Mouse (Mus musculus): ENCODE data around the gene Gse1. TPM values are rescaled to one million over a fixed set of nuclear protein-coding genes. Genes with fewer than 3 reads are reported as not detected.

The Gse1 gene
- polyA plus RNA-seq, 1 experiment: 57.1 TPM

DNA sequence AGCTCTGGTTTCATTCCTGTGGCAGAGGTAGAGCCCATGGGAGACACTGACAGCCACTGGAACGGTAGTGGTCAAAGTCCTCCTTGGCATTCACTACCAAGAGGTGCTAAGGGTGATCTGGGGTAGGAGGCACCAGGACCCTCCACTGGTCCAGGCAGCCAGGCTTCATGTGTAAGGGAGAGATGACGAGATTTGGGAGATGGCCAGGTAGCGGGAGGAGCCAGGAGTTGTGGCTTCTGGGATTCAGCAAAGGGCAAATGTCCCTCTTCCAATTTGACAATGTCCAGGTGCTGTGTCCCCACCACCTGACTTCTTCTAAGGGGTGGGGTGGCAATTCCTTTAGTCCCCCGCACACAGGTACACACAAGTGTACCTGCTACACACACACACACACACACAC is 184.1 kb downstream of the Gse1 start:
- DNase-seq (ENCODE audit: extremely low spot score in 1 of 2, low spot score in 1 of 2): no peak

DNA sequence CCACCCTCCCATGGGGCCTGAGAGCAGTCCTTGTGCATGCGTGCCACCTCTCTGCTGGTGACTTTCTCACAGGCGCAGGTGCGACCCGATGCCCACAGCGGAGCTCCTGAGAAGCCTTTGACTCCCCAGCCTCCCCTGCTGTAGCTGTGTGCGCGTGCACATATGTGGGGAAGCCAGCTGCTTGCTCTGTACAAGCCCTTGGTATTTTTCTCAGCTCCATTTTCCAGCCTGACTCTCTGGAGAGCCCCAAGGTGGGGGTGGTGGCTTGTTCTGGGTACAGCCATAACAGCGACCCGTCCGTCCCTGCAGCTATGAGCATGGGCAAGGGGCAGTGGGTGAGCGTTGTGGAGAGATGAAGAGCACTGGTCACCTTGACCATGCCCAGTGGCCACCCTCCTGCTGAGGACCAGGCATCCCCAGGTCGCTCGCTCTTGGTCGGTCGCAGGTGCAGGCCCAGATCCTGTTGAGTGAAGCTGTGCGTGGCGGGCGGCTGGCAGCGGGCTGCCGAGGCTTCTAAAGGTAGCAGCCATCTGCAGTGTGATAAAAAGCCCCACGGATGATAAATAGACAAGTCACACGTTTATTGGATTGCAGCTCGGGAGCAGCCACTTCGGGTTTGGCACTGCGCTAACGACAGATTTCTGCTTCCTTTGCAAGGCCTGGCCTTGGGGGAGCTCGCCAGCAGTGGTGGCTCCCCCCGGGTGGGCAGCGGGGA is 184.8 kb downstream of the Gse1 start:
- DNase-seq (ENCODE audit: extremely low spot score in 1 of 2, low spot score in 1 of 2): peak; percentile 50 to 76

- no peak for DNase-seq (ENCODE audit: extremely low spot score in 1 of 2, low spot score in 1 of 2)
These were observed 185.4 kb downstream of the Gse1 start for GRCm38 (mm10) chr8:120413626-120413988.

- DNase-seq (ENCODE audit: extremely low spot score in 1 of 2, low spot score in 1 of 2): no peak
These were observed 186.0 kb downstream of the Gse1 start for GRCm38 (mm10) chr8:120414216-120414615.

GRCm38 (mm10) chr8:120415474-120415873 is 187.2 kb downstream of the Gse1 start:
- no peak for DNase-seq (ENCODE audit: extremely low spot score in 1 of 2, low spot score in 1 of 2)

GRCm38 (mm10) chr8:120416173-120416521 is 187.9 kb downstream of the Gse1 start:
- no peak for DNase-seq (ENCODE audit: extremely low spot score in 1 of 2, low spot score in 1 of 2)

- DNase-seq (ENCODE audit: extremely low spot score in 1 of 2, low spot score in 1 of 2): peak; percentile 53 to 59
These were observed 188.5 kb downstream of the Gse1 start for GRCm38 (mm10) chr8:120416522-120417394.

DNA sequence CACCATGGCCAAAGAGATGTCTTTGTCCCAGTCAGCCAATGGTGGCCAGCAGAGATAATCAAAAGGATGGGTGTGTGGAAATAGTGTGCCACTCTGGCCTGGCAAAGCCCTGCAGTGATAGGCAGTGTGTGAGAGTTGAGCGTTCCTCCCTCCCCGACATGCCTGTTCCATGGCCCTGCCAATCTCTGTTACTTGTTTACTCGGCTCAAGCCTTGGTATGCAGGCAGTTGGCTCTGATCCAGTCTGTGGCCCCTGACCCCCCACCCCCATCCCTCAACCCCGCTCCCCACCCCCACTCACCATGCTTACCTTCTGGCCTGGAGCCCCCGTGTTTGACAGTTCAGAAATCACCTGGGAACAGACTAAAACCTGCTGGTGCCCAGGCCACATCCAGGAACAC is 189.9 kb downstream of the Gse1 start:
- DNase-seq (ENCODE audit: extremely low spot score in 1 of 2, low spot score in 1 of 2): no peak

GRCm38 (mm10) chr8:120419675-120420074 is 191.4 kb downstream of the Gse1 start:
- DNase-seq (ENCODE audit: extremely low spot score in 1 of 2, low spot score in 1 of 2): peak in 1 of 2 experiments; percentile 50

- no peak for DNase-seq (ENCODE audit: extremely low spot score in 1 of 2, low spot score in 1 of 2)
These were observed 192.0 kb downstream of the Gse1 start for GRCm38 (mm10) chr8:120420226-120420625.

GRCm38 (mm10) chr8:120421638-120422037 is 193.4 kb downstream of the Gse1 start:
- DNase-seq (ENCODE audit: extremely low spot score in 1 of 2, low spot score in 1 of 2): no peak

GRCm38 (mm10) chr8:120422236-120422635 is 194.0 kb downstream of the Gse1 start:
- no peak for DNase-seq (ENCODE audit: extremely low spot score in 1 of 2, low spot score in 1 of 2)

- DNase-seq (ENCODE audit: extremely low spot score in 1 of 2, low spot score in 1 of 2): no peak
These were observed 195.3 kb downstream of the Gse1 start for GRCm38 (mm10) chr8:120423576-120423975.

DNA sequence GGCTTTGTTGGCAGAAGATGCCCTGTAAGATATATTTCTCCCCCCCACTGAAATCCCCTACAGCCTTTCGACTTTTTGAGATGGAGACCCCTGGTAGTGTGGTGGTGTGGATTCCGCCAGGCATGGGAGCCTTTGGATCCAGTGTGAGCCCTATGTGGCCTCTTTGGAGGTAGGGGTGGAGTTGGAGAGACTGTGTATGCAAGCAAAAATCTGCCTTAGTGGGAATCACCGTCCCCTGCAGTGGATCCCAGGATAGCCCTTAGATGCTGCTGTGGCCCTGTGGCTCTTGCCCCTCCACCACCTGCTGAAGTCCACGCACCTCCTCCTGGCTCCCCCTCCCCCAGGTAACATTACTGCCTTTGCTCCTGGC is 196.6 kb downstream of the Gse1 start:
- DNase-seq (ENCODE audit: extremely low spot score in 1 of 2, low spot score in 1 of 2): no peak

GRCm38 (mm10) chr8:120425199-120425941 is 197.1 kb downstream of the Gse1 start:
- DNase-seq (ENCODE audit: extremely low spot score in 1 of 2, low spot score in 1 of 2): peak in 1 of 2 experiments; percentile 53

DNA sequence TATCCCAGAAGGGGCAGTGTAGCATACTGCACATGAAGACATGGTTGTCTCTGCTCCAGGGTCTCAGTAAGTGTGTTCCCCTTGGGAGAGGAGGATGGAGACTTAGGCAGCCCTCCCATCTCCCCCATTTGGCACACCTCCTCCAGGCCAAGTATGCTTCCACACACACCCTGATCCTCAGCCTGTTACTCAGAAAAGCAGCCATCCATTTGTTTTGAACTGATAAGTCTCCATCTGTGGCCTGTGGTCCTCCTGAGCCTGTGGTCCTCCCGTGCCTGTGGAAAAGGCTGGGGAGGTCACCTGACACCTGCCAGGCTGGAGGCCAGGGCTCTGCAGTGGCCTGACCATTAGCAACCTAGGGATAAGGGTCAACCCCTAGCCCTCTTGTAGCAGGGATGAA is 197.8 kb downstream of the Gse1 start:
- DNase-seq (ENCODE audit: extremely low spot score in 1 of 2, low spot score in 1 of 2): no peak

DNA sequence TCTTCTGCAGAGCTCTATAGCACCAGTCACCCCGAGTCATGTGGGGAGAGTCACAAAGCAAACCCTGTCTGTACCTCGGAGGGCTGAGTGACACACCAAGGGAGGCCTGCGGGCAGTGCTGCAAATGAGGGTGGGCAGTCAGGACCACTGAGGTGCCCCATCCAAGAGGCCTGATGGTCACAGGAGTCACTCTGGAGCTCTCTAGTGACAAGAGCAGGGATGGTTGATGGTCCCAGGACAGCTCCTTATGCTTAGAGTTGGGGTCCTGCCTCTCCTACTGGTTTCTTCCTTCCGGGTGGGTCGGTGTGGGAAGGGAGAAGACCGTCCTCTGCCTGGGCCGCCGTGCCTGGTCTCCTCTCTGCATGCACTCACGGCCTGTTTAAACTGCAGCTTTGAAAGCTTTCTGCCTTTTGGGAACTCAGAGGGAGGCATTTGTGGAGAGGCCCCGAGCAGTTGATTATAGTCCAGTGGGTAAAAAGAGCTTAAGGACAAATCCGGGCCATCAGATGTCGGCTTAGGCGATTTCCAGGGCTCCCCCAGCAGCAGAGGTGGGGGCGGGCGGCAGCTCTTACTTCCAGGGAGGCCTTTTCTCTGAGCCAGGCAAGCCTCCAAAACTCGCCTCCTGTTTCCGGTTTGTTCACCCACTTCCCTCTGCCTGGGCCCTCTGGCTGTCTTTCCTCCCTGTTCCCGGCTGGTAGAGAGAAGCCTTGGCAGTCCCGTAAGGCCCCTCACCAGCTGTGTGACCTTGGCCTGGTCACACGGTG is 198.5 kb downstream of the Gse1 start:
- peak; percentile 67 to 88 for DNase-seq (ENCODE audit: extremely low spot score in 1 of 2, low spot score in 1 of 2)

DNA sequence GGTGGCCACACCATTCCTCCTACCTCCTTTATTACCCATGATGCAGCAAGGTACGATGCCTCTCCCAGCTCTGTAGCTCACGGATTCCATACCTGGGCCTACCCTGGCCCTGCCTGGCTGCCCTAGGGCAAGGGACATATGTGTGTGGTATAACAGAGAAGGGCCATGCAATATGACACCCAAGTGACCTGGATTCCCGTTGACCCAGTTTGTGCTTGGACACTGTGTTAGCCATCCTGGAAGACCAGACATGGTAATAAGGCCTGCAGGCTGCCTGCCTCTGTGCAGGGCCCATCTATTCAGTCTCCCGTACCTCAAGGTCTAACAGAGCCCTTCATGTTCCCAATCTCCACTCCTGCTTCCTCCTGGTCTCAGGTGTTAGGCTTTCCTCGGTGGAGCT is 200.2 kb downstream of the Gse1 start:
- no peak for DNase-seq (ENCODE audit: extremely low spot score in 1 of 2, low spot score in 1 of 2)

DNA sequence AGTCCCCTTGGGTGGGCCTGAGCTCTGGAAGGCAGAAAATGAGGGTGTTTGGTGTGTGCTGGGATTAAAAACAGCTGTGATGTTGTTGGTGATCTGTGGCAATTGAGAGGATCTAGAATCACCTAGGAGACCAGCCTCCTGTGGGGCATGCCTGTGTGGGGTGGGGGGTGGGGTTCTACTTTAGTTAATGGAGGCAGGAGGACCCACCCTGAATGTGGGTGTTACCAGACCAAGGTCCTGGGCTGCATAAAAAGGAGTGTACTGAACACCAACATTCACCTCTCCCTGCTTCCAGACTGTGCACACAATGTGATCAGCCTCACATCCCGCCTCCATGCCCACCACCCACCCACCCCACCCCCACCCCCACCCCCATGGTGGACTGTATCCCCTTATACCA is 200.9 kb downstream of the Gse1 start:
- DNase-seq (ENCODE audit: extremely low spot score in 1 of 2, low spot score in 1 of 2): no peak

DNA sequence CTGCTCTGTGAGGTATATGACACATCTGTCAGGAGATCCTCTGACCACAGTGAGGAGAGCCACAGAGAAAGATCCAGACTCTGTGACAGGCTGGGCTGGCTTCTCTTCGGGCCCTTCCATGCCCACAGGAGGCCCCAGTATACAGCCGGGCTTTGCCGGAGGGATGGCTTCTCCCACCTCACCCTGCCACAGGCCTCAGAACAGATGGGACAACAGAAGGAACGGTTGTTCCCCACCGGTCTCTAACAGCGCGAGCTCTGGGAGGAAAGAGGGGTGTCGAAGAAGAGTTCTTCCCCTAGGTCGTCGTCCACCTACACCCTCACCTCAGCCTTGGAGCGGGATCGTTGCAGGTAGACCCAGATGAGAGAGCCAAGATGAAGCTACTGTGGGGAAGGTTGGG is 202.8 kb downstream of the Gse1 start:
- no peak for DNase-seq (ENCODE audit: extremely low spot score in 1 of 2, low spot score in 1 of 2)

DNA sequence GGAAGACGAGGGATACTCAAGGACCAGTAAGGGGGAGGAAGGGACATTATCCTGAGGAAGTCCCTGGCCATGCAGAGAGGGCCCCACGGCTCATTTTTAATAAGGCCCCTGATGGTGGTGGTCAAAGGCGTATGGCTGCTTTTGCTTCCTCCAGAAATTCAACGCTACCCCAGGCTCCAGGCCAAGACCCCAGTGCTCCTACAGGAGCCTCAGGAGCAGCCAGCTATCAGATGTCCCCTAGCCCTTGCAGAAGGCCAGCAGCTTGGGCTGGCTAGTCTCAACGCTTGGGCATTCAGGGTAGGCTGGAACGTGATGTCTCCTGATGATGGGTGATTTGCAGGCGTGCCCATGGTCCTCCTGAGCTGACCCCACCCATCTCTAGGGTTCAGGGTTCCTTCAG is 204.2 kb downstream of the Gse1 start:
- DNase-seq (ENCODE audit: extremely low spot score in 1 of 2, low spot score in 1 of 2): no peak

Data from frontal cortex, adult 2 months (tissue).